Mouse (Mus musculus): ENCODE results near the gene Ccdc153. TPM values are rescaled to one million over a fixed set of nuclear protein-coding genes. Genes with fewer than 3 reads are reported as not detected.

Ccdc153 gene
- polyA plus RNA-seq (2016; fragmentation: Nextera tagmentation; extraction: Ambion mirVana), result not detected in 2 replicates

DNA sequence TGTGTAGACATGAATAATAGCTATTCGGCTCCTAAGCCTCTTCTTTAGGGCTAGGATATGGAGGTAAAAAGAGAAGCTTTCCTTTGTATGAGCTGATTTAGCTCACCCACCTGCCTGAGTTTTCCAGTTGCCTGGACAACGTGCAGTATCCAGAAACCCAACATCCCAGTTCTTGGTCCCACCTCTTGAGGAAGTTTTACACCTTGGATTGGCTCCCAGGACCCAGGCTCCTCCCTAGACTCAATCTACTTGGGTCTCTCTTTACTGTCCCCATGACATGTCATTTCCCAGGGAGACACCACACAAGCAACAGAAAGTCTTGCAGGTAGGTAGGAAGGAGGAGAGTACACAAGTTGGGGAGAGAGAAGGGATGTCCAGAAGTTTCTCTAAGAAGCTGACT lies at the start of gene Ccdc153:
Gene Ccdc153, plus strand, starts transcription at position 278 of the 400 bp plus-strand sequence.
- no peak within 1 kb of the TSS for H3K4me3 ChIP-seq
- 60% methylated on average over 2 of the region's 2 CpGs for WGBS

GRCm38 (mm10) chr9:44191166-44191565 lies 49.3 kb upstream of the Ccdc153 start:
- Histone ChIP-seq H3K4me1 (peaks cover 11% of the 10 kb centered on the region), H3K9me3 (no peaks in the 10 kb centered on the region), H3K36me3 (peaks cover 15% of the 10 kb centered on the region), H3K4me3 (no peak overlapping the region), H3K27me3 (ENCODE audit: insufficient read depth, poor library complexity, severe bottlenecking) (no peaks in the 10 kb centered on the region), H3K27ac (no peak overlapping the region)
- no peak for DNase-seq (ENCODE audit: low spot score)
- 87% methylated on average over 3 of the region's 3 CpGs for WGBS

More for the DNA sequence above, at the start of gene Ccdc153:
- no peak within 1 kb of the TSS for H3K27ac ChIP-seq
- H3K9me3 ChIP-seq, result no peaks in the 10 kb centered on the region
- H3K27me3 ChIP-seq (ENCODE audit: insufficient read depth, poor library complexity, severe bottlenecking), result 0 out of 2 replicates have a peak, but pooled peaks cover 4% of the 10 kb centered on the region
- no peak for DNase-seq (ENCODE audit: low spot score)
- no peaks in the 10 kb centered on the region for H3K36me3 ChIP-seq
- 0 out of 2 replicates have a peak, but pooled peaks cover 4% of the 10 kb centered on the region for H3K4me1 ChIP-seq

DNA sequence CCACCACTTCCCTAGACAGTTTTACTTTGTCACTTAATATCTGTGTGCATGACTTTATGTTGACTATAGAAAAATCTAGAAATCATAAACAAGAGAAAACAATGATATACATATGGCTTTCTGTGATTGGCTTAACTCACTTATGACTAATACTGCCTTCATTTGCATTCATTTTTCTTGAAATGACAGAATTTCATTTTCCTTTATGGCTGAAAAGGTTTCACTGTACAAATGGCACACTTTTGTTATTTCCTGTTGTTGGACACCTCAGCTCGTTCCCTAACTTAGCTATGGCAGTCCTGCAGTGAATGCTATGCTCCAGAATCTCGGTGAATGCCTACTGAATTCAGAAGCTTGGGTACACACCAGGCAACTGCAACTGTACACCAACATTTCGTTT lies 48.2 kb upstream of the Ccdc153 start:
- peaks cover 11% of the 10 kb centered on the region for H3K4me1 ChIP-seq
- no peak overlapping the region for H3K4me3 ChIP-seq
- H3K27ac ChIP-seq, result no peak overlapping the region
- H3K36me3 ChIP-seq, result peaks cover 24% of the 10 kb centered on the region
- no peaks in the 10 kb centered on the region for H3K9me3 ChIP-seq
- no peak for DNase-seq (ENCODE audit: low spot score)
- 77% methylated on average over 3 of the region's 3 CpGs for WGBS
- H3K27me3 ChIP-seq (ENCODE audit: insufficient read depth, poor library complexity, severe bottlenecking), result no peaks in the 10 kb centered on the region

DNA sequence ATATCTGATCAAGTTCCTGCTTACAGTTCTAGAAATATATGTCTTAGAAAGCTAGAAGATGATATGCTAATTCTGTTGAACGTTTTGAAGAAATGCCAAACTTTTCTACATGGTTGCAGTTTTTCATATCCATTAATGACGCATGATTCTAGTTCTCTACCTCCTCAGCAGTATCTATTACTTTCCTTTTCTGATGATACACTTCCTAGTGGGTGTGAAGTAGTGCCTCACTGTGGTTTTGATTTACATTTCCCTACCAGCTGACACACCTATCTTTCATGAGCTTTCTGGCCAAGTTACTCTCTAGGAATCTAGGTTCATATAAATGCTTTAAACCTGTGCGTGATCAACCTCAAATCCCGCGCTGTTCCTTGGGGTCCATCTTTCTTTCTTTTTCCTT lies 47.7 kb upstream of the Ccdc153 start:
- WGBS, result 92% methylated on average over 5 of the region's 5 CpGs
- no peaks in the 10 kb centered on the region for H3K9me3 ChIP-seq
- no peak overlapping the region for H3K4me3 ChIP-seq
- no peaks in the 10 kb centered on the region for H3K27me3 ChIP-seq (ENCODE audit: insufficient read depth, poor library complexity, severe bottlenecking)
- H3K4me1 ChIP-seq, result peaks cover 11% of the 10 kb centered on the region
- peaks cover 29% of the 10 kb centered on the region for H3K36me3 ChIP-seq
- no peak for DNase-seq (ENCODE audit: low spot score)
- H3K27ac ChIP-seq, result no peak overlapping the region

- peak overlapping the region; percentile 47; the same call in 1 of the 2 replicates for H3K27ac ChIP-seq
- peaks cover 11% of the 10 kb centered on the region for H3K4me1 ChIP-seq
- DNase-seq (ENCODE audit: low spot score), result no peak
Observed at GRCm38 (mm10) chr9:44194000-44194399, 46.5 kb upstream of the Ccdc153 start.

GRCm38 (mm10) chr9:44196354-44196753 lies 44.1 kb upstream of the Ccdc153 start:
- H3K9me3 ChIP-seq, result no peaks in the 10 kb centered on the region
- H3K4me3 ChIP-seq, result no peak overlapping the region
- no peaks in the 10 kb centered on the region for H3K27me3 ChIP-seq (ENCODE audit: insufficient read depth, poor library complexity, severe bottlenecking)
- WGBS, result 90% methylated on average over 4 of the region's 4 CpGs
- H3K27ac ChIP-seq, result no peak overlapping the region
- peaks cover 11% of the 10 kb centered on the region for H3K4me1 ChIP-seq
- H3K36me3 ChIP-seq, result peaks cover 57% of the 10 kb centered on the region
- DNase-seq (ENCODE audit: low spot score), result no peak

More at GRCm38 (mm10) chr9:44194000-44194399, 46.5 kb upstream of the Ccdc153 start:
- peaks cover 40% of the 10 kb centered on the region for H3K36me3 ChIP-seq
- WGBS, result 14% methylated on average over 1 of the region's 1 CpGs
- no peaks in the 10 kb centered on the region for H3K27me3 ChIP-seq (ENCODE audit: insufficient read depth, poor library complexity, severe bottlenecking)
- no peak overlapping the region for H3K4me3 ChIP-seq
- no peaks in the 10 kb centered on the region for H3K9me3 ChIP-seq

DNA sequence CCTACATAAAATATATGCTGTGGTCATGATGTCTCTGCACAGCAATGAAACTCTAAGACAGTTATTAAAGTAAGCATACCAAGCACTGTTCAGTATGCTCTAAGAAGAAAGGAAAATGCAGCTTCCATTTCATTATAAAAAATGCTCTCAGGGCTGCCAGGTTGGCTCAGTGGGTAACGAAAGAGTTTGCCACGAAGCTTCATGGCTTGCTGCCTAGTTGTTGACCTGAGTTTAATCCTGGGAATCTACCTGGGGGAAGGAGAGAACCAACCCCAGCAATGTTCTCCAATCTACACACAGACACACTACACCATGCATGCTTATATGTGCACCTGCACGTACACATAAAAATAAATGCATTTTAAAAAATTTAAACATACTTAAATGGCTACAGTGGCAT lies 41.3 kb upstream of the Ccdc153 start:
- DNase-seq (ENCODE audit: low spot score), result no peak
- no peaks in the 10 kb centered on the region for H3K27me3 ChIP-seq (ENCODE audit: insufficient read depth, poor library complexity, severe bottlenecking)
- H3K4me3 ChIP-seq, result no peak overlapping the region
- peaks cover 54% of the 10 kb centered on the region for H3K36me3 ChIP-seq
- no peaks in the 10 kb centered on the region for H3K9me3 ChIP-seq
- 90% methylated on average over 3 of the region's 3 CpGs for whole genome bisulfite sequencing
- H3K4me1 ChIP-seq, result peaks cover 3% of the 10 kb centered on the region
- H3K27ac ChIP-seq, result no peak overlapping the region

GRCm38 (mm10) chr9:44199580-44199979 lies 40.9 kb upstream of the Ccdc153 start:
- H3K4me3 ChIP-seq, result no peak overlapping the region
- no peak overlapping the region for H3K27ac ChIP-seq
- H3K27me3 ChIP-seq (ENCODE audit: insufficient read depth, poor library complexity, severe bottlenecking), result no peaks in the 10 kb centered on the region
- H3K9me3 ChIP-seq, result no peaks in the 10 kb centered on the region
- no peaks in the 10 kb centered on the region for H3K4me1 ChIP-seq
- no peak for DNase-seq (ENCODE audit: low spot score)
- peaks cover 54% of the 10 kb centered on the region for H3K36me3 ChIP-seq

DNA sequence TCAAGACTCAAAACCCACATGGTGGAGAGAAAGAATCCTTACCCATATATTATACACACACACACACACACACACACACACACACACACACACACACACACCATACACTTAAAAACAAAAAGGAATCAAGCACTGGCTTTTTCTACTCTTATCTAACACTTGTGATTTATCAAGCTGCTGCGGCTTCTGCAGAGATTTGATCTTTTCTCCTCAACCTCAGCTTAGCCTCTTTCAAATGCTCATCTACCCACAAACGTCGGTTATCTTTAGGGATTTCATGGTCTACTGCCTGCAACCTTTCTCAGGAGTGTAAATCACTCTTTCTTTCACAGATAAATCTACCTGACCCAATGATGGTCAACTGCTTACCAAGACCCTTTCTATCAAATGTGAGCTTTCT lies 40.0 kb upstream of the Ccdc153 start:
- H3K27ac ChIP-seq, result no peak overlapping the region
- no peak overlapping the region for H3K4me3 ChIP-seq
- no peak for DNase-seq (ENCODE audit: low spot score)
- peaks cover 49% of the 10 kb centered on the region for H3K36me3 ChIP-seq
- H3K27me3 ChIP-seq (ENCODE audit: insufficient read depth, poor library complexity, severe bottlenecking), result no peaks in the 10 kb centered on the region
- no peaks in the 10 kb centered on the region for H3K4me1 ChIP-seq
- WGBS, result 64% methylated on average over 3 of the region's 3 CpGs
- H3K9me3 ChIP-seq, result no peaks in the 10 kb centered on the region

GRCm38 (mm10) chr9:44207840-44208239 lies 32.6 kb upstream of the Ccdc153 start:
- peaks cover 22% of the 10 kb centered on the region for H3K36me3 ChIP-seq
- no peaks in the 10 kb centered on the region for H3K9me3 ChIP-seq
- no peak overlapping the region for H3K4me3 ChIP-seq
- 85% methylated on average over 2 of the region's 2 CpGs for WGBS
- no peak for DNase-seq (ENCODE audit: low spot score)
- H3K4me1 ChIP-seq, result no peaks in the 10 kb centered on the region
- no peak overlapping the region for H3K27ac ChIP-seq
- no peaks in the 10 kb centered on the region for H3K27me3 ChIP-seq (ENCODE audit: insufficient read depth, poor library complexity, severe bottlenecking)

GRCm38 (mm10) chr9:44209416-44209815 lies 31.1 kb upstream of the Ccdc153 start:
- no peak for DNase-seq (ENCODE audit: low spot score)
- no peak overlapping the region for H3K4me3 ChIP-seq
- H3K27ac ChIP-seq, result no peak overlapping the region
- 92% methylated on average over 4 of the region's 4 CpGs for WGBS
- H3K27me3 ChIP-seq (ENCODE audit: insufficient read depth, poor library complexity, severe bottlenecking), result no peaks in the 10 kb centered on the region
- H3K36me3 ChIP-seq, result peaks cover 24% of the 10 kb centered on the region
- H3K9me3 ChIP-seq, result no peaks in the 10 kb centered on the region
- H3K4me1 ChIP-seq, result no peaks in the 10 kb centered on the region

- Histone ChIP-seq H3K27ac (no peak overlapping the region), H3K9me3 (no peaks in the 10 kb centered on the region), H3K36me3 (peaks cover 24% of the 10 kb centered on the region), H3K4me1 (no peaks in the 10 kb centered on the region), H3K4me3 (no peak overlapping the region), H3K27me3 (ENCODE audit: insufficient read depth, poor library complexity, severe bottlenecking) (no peaks in the 10 kb centered on the region)
- DNase-seq (ENCODE audit: low spot score), result no peak
- 94% methylated on average over 4 of the region's 4 CpGs for WGBS
Observed at GRCm38 (mm10) chr9:44212406-44212805, 28.1 kb upstream of the Ccdc153 start.

DNA sequence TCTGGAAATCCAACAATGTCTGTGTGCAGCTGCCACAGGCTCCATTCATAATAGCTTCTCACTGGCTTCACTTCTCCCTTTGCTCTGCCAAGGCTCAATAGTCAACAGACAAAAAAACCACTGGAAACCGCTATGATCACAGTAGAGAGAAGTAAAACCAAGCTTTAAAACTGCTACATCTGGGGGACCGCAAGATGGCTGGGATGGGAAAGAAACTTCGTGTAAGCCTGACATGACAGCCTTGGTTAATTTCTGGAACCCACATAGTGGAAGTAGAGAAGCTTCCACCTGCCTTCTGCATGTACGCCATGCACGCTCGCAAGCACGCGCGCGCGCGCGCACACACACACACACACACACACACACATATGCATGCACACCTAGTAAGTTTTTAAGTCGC lies 26.9 kb upstream of the Ccdc153 start:
- Histone ChIP-seq H3K4me3 (no peak overlapping the region), H3K4me1 (no peaks in the 10 kb centered on the region), H3K9me3 (no peaks in the 10 kb centered on the region), H3K27ac (no peak overlapping the region), H3K27me3 (ENCODE audit: insufficient read depth, poor library complexity, severe bottlenecking) (no peaks in the 10 kb centered on the region), H3K36me3 (peaks cover 24% of the 10 kb centered on the region)
- WGBS, result 97% methylated on average over 14 of the region's 14 CpGs
- DNase-seq (ENCODE audit: low spot score), result no peak

- no peak overlapping the region for H3K4me3 ChIP-seq
- DNase-seq (ENCODE audit: low spot score), result no peak
- peaks cover 27% of the 10 kb centered on the region for H3K4me1 ChIP-seq
- WGBS, result 65% methylated on average over 6 of the region's 6 CpGs
- H3K27me3 ChIP-seq (ENCODE audit: insufficient read depth, poor library complexity, severe bottlenecking), result no peaks in the 10 kb centered on the region
- 0 out of 2 replicates have a peak, but pooled peaks cover 9% of the 10 kb centered on the region for H3K36me3 ChIP-seq
- H3K9me3 ChIP-seq, result no peaks in the 10 kb centered on the region
- no peak overlapping the region for H3K27ac ChIP-seq
Observed at GRCm38 (mm10) chr9:44225993-44226392, 14.5 kb upstream of the Ccdc153 start.

Measured in heart, embryonic 10.5 days (tissue).